Mouse (Mus musculus) bone marrow macrophage, adult 2 months (primary cell): Measurements from ENCODE around the gene Chrm3. TPM values are rescaled to one million over a fixed set of nuclear protein-coding genes. Genes with fewer than 3 reads are reported as not detected.
"Not testable (repeated sequence)": the region's sequence is repeated elsewhere in the genome, so short reads cannot be mapped to it uniquely, and the experiment has no call there.

ENCODE experiments used
- H3K27ac ChIP-seq: 2 replicates; pipeline ENCODE4 v1.5.1; 2012; ENCODE audit warnings: low read depth, low read length; ENCODE audit not compliant: insufficient read depth
- H3K4me1 ChIP-seq: 2 replicates; pipeline ENCODE4 v1.6.1; 2012; ENCODE audit warnings: low read length; ENCODE audit not compliant: control insufficient read depth, insufficient read depth
- H3K4me3 ChIP-seq: 2 replicates; pipeline ENCODE4 v1.5.1; 2012; ENCODE audit warnings: mild to moderate bottlenecking, low read length, moderate library complexity; ENCODE audit not compliant: insufficient read depth
- CTCF ChIP-seq: IDR thresholded peaks from 2 replicates; pipeline ENCODE4 v1.5.1; 2012; ENCODE audit warnings: low read depth, mild to moderate bottlenecking, low read length, moderate library complexity
- POLR2A ChIP-seq: IDR thresholded peaks from 2 replicates; pipeline ENCODE4 v1.6.1; 2012; ENCODE audit warnings: mild to moderate bottlenecking, low read depth, low read length, borderline replicate concordance
- polyA plus RNA-seq: library from polyadenylated mRNA; stranded (reverse); fragments of >200 nt; gene quantifications from 2 replicates; pipeline ENCODE4 v1.2.4, GENCODE M21; 2012; ENCODE audit not compliant: missing spikeins, insufficient read depth, insufficient read length

The Chrm3 gene
- not detected in 2 replicates for polyA plus RNA-seq

GRCm38 (mm10) chr13:10360777-10361176 is at the start of gene Chrm3:
Gene Chrm3, minus strand, starts transcription at chr13:10360847.
- TF ChIP-seq CTCF, result no peak
- Histone ChIP-seq H3K27ac (no peak within 1 kb of the TSS), H3K4me1 (no peaks in the 10 kb centered on the region), H3K4me3 (peak within 1 kb of the TSS; percentile 47)

DNA sequence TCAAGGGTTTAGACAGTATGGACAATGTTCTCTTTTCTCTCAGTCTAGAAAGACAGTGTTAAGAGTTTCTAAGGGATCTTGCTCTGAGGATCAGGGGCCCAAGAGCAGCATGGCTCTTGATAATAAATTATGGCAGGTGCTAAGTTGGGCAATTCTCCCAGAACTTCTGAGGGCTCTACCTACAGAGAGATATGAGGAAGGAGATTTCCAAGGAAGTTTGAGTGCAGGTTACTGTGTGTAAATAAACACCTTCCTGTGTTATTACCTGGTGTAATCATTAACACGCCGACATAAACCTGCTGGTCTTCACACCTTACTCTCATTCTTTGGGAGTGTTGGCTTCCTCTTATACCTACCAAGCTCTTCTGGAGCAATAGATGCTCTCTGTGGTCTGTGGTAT is 33.7 kb upstream of the Chrm3 start:
- Histone ChIP-seq H3K27ac (no peak overlapping the region), H3K4me3 (no peak overlapping the region), H3K4me1 (no peaks in the 10 kb centered on the region)
- no peak for TF ChIP-seq POLR2A
- TF ChIP-seq CTCF, result no peak

GRCm38 (mm10) chr13:10375487-10375886 is 14.8 kb upstream of the Chrm3 start:
- not testable (repeated sequence) for H3K4me3 ChIP-seq, H3K27ac ChIP-seq, H3K4me1 ChIP-seq

GRCm38 (mm10) chr13:10360199-10360694 is 400 bp downstream of the Chrm3 start:
- Histone ChIP-seq H3K4me1 (no peaks in the 10 kb centered on the region), H3K4me3 (peak overlapping the region; percentile 47), H3K27ac (no peak overlapping the region)
- TF ChIP-seq POLR2A, result no peak
- TF ChIP-seq CTCF, result no peak

DNA sequence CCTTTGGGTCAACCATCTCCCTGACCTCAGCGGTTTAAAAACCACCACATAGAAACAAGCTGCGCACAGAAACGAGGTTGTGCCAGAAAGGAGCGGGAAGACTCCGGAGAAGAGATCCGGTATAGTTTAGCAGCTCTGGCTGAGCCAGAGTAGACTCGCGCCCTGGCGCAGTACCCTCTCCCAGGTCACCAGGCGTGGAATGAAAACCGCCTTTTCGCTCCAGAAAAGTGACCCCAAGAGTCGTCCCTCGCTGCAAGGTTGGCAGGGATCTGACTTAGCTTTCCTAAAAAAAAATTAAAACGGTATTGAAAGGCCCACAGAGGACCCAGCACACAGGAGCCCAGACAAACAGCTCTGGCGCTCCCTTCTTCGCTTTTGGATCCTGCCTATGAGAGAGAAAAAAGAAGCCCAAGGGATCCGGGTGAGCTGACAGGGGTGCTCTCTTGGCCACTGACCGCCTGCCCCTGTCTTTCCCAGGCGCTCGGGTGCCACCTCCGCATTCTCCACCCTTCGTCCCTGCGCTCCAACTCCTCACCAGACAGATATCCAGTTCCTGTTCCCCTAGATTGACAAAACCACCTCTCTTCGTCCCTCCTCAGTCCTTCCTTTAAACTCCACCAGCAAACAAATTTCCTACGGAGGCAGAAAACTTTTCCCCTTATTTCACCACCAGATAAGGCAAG is 990 bp downstream of the Chrm3 start:
- Histone ChIP-seq H3K4me1 (no peaks in the 10 kb centered on the region), H3K27ac (no peak overlapping the region), H3K4me3 (peak overlapping the region; percentile 47)
- no peak for TF ChIP-seq CTCF
- TF ChIP-seq POLR2A, result no peak

DNA sequence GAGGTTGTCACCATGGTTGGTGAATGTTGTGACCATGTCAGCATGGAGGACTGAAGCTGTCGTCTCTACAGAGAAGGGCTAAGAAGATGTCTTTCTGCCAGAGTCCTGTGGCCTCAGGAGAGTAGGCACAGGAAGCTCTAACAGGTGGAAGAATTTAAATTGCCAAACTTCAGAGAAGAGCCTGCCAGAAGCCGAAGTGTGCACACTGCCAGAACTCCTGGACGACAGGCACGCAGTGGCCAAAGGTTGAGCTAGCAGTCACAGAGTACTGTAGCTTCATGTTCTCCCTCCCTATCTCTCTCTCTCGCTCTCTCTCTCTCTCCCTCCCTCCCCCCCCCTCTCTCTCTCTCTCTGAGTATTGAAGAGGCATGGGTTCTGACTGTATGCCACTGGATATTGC is 4.9 kb downstream of the Chrm3 start:
- Histone ChIP-seq H3K4me3 (no peak overlapping the region), H3K4me1 (no peaks in the 10 kb centered on the region), H3K27ac (no peak overlapping the region)
- TF ChIP-seq CTCF (no peak), POLR2A (no peak)

DNA sequence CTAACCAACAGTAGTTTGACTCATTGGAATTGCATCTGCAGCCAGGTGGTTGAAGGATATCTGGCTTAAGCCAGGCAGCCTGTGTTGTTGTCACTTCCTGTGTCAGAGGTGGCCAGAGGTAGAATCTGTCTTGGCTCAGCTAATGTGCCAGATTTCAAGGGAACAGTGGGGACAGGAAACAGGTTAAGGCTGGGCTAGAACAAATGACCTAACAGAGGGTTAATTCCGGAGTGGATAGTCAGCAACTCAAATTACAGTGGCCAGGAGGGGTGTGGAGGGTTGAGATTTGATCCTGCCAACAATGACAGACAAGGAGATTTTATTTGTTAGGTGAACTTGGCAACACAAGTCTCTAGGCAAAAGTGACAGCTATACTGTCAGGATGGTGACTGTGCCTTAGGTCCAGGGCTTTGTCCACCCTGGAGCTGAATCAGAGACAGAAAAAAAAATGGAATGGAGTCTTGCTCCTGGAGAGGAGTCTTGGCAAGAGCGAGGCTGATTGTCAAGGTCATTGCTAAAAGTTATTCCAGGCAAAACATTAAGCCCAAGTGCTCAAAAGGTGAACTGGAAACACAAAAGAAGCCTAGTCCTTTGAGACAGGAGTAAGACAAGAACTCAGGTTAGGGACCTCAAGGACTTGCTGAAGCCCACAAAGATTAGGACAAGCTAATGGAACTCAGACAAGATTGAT is 5.6 kb downstream of the Chrm3 start:
- H3K4me3 ChIP-seq, result no peak overlapping the region
- no peak for TF ChIP-seq POLR2A
- no peak for TF ChIP-seq CTCF
- H3K4me1 ChIP-seq, result no peaks in the 10 kb centered on the region
- no peak overlapping the region for H3K27ac ChIP-seq

- Histone ChIP-seq H3K4me1 (no peaks in the 10 kb centered on the region), H3K27ac (no peak overlapping the region), H3K4me3 (no peak overlapping the region)
- TF ChIP-seq POLR2A (no peak), CTCF (no peak)
These were observed 8.5 kb downstream of the Chrm3 start for GRCm38 (mm10) chr13:10352141-10352540.

- Histone ChIP-seq H3K4me1 (no peaks in the 10 kb centered on the region), H3K4me3 (no peak overlapping the region), H3K27ac (no peak overlapping the region)
- TF ChIP-seq POLR2A (no peak), CTCF (no peak)
These were observed 16.3 kb downstream of the Chrm3 start for GRCm38 (mm10) chr13:10344362-10344761.

DNA sequence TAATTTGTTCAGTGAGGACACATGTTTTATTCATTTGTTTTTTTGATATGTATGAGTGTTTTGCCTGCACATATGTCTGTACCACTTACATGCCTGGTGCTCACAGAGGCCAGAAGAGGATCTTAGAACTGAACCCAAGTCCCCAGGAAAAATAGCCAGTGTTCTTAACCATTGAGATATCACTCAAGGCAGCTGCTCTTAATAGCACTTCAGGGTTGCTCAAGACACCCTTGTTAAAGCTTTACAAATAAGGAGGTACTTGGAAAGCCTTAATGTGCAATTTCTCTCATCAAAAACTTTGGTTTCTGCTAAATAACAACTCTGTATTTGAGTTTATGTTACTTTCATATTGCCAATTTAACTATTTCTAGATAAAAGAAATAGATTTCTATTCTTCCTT is 25.1 kb downstream of the Chrm3 start:
- TF ChIP-seq CTCF, result no peak
- no peak for TF ChIP-seq POLR2A
- Histone ChIP-seq H3K4me3 (no peak overlapping the region), H3K27ac (no peak overlapping the region), H3K4me1 (no peaks in the 10 kb centered on the region)
